Mouse (Mus musculus) lung, embryonic 14.5 days (tissue): Measurements from ENCODE around the gene Glce. TPM values are rescaled to one million over a fixed set of nuclear protein-coding genes. Genes with fewer than 3 reads are reported as not detected.
A peak's percentile ranks its signal among the peaks of the same experiment; 100 is the strongest.

Experiments used
- ATAC-seq: fragments of 200-750 bp; cut with Nextera tagmentation; 2 replicates; pipeline ENCODE4 v1.8.0; 2017; ENCODE audit warnings: mild to moderate bottlenecking, moderate TSS enrichment, moderate library complexity; ENCODE audit not compliant: insufficient read depth
- DNase-seq: peaks from one replicate; pipeline ENCODE4 v3.0.0-alpha.2; 2015
- H3K27ac ChIP-seq: fragments of 300-500 bp; sonication (generic); 2 replicates; pipeline ENCODE4 v1.5.1; 2014; ENCODE audit warnings: low read depth, mild to moderate bottlenecking, moderate library complexity
- H3K27me3 ChIP-seq: fragments of 300-500 bp; sonication (generic); 2 replicates; pipeline ENCODE4 v1.6.1; 2014; ENCODE audit warnings: low read length, control low read depth; ENCODE audit not compliant: insufficient read depth
- H3K36me3 ChIP-seq: fragments of 300-500 bp; sonication (generic); 2 replicates; pipeline ENCODE4 v1.6.1; 2014; ENCODE audit warnings: control low read depth; ENCODE audit not compliant: insufficient read depth
- H3K4me1 ChIP-seq: fragments of 300-500 bp; sonication (generic); 2 replicates; pipeline ENCODE4 v1.6.1; 2014; ENCODE audit warnings: antibody characterized with exemption, control low read depth; ENCODE audit not compliant: insufficient read depth
- H3K4me2 ChIP-seq: fragments of 300-500 bp; sonication (generic); 2 replicates; pipeline ENCODE4 v1.6.1; 2014; ENCODE audit warnings: mild to moderate bottlenecking
- H3K4me3 ChIP-seq: fragments of 300-500 bp; sonication (generic); 2 replicates; pipeline ENCODE4 v1.5.1; 2014; ENCODE audit warnings: low read depth, low read length
- H3K9ac ChIP-seq: fragments of 300-500 bp; sonication (generic); 2 replicates; pipeline ENCODE4 v1.6.1; 2014
- H3K9me3 ChIP-seq: fragments of 300-500 bp; sonication (generic); 2 replicates; pipeline ENCODE4 v1.6.1; 2016; ENCODE audit warnings: low read depth, low read length, control low read depth
- CTCF ChIP-seq: IDR thresholded peaks from 2 replicates; pipeline ENCODE4 v1.5.1; 2016; ENCODE audit warnings: antibody characterized with exemption, low read depth
- WGBS: fragments of 180-500 bp; shearing (Covaris S2); extraction: QIAGEN DNeasy Blood & Tissue Kit; methylation state at CpG from one replicate; pipeline ENCODE4 v1.1.7; 2014; 5-methylcytosine and 5-hydroxymethylcytosine counted together
- polyA plus RNA-seq: library from polyadenylated mRNA; unstranded; fragments of >200 nt; fragmentation: Nextera tagmentation; extraction: Ambion mirVana; gene quantifications from 2 replicates; pipeline ENCODE4 v1.2.1, GENCODE M21; 2014

Gene Glce
- polyA plus RNA-seq = 25.2 and 25.9 TPM in 2 replicates

GRCm38 (mm10) chr9:62122508-62123215, at the start of gene Glce:
Gene Glce (minus strand): TSS chr9:62122655.
- Histone ChIP-seq H3K4me2 (peak within 1 kb of the TSS; percentile 94), H3K27me3 (no peaks in the 10 kb centered on the region), H3K9me3 (no peaks in the 10 kb centered on the region), H3K4me1 (0 out of 2 replicates have a peak, but pooled peaks cover 2% of the 10 kb centered on the region), H3K27ac (peak within 1 kb of the TSS; percentile 84), H3K9ac (peak within 1 kb of the TSS; percentile 91), H3K4me3 (peak within 1 kb of the TSS; percentile 80), H3K36me3 (no peaks in the 10 kb centered on the region)
- no peak for TF ChIP-seq CTCF
- DNase-seq = peak; percentile 98
- peak; percentile 100 for ATAC-seq
- WGBS = under 1% methylated on average over 51 of the region's 51 CpGs

DNA sequence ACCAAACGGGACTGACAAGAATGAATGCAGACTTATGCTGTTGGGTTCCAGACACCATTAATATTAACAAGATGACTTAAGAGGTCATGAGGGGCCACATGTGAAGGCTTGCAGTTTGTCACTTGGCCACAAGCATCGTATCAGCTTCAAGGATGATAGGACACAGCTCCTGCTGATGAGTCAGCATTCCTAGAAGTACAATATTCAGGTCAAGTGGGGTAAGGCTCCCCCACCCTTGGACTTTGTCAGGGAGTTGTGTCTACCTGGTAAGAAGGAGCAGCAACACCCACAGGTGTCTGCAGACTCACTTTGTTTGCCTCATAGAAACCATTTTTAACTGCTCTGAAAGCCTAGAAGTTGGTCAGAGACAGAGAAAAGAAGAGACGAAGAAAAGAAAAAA, 49.8 kb upstream of the Glce start:
- WGBS = 65% methylated on average over 3 of the region's 3 CpGs
- no peak for TF ChIP-seq CTCF
- H3K4me2 ChIP-seq = no peak overlapping the region
- no peak overlapping the region for H3K27ac ChIP-seq
- no peaks in the 10 kb centered on the region for H3K4me1 ChIP-seq
- no peaks in the 10 kb centered on the region for H3K9me3 ChIP-seq
- ATAC-seq = no peak
- H3K27me3 ChIP-seq = no peaks in the 10 kb centered on the region
- no peak for DNase-seq
- H3K36me3 ChIP-seq = no peaks in the 10 kb centered on the region
- H3K4me3 ChIP-seq = no peak overlapping the region
- H3K9ac ChIP-seq = no peak overlapping the region

- 92% methylated on average over 2 of the region's 2 CpGs for WGBS
- H3K4me2 ChIP-seq = no peak overlapping the region
- no peak overlapping the region for H3K9ac ChIP-seq
Observed at GRCm38 (mm10) chr9:62170921-62171320, 48.5 kb upstream of the Glce start.

GRCm38 (mm10) chr9:62166621-62167020, 44.2 kb upstream of the Glce start:
- ATAC-seq (no peak), DNase-seq (no peak)
- H3K27me3 ChIP-seq = no peaks in the 10 kb centered on the region
- 48% methylated on average over 5 of the region's 5 CpGs for WGBS
- H3K36me3 ChIP-seq = no peaks in the 10 kb centered on the region
- H3K27ac ChIP-seq = no peak overlapping the region
- no peaks in the 10 kb centered on the region for H3K9me3 ChIP-seq
- TF ChIP-seq CTCF = no peak
- no peak overlapping the region for H3K9ac ChIP-seq
- no peak overlapping the region for H3K4me3 ChIP-seq
- H3K4me2 ChIP-seq = no peak overlapping the region
- no peaks in the 10 kb centered on the region for H3K4me1 ChIP-seq

More at GRCm38 (mm10) chr9:62170921-62171320, 48.5 kb upstream of the Glce start:
- Histone ChIP-seq H3K9me3 (no peaks in the 10 kb centered on the region), H3K36me3 (no peaks in the 10 kb centered on the region), H3K4me3 (no peak overlapping the region), H3K27me3 (no peaks in the 10 kb centered on the region), H3K27ac (no peak overlapping the region), H3K4me1 (no peaks in the 10 kb centered on the region)
- no peak for DNase-seq
- ATAC-seq = no peak
- no peak for TF ChIP-seq CTCF

DNA sequence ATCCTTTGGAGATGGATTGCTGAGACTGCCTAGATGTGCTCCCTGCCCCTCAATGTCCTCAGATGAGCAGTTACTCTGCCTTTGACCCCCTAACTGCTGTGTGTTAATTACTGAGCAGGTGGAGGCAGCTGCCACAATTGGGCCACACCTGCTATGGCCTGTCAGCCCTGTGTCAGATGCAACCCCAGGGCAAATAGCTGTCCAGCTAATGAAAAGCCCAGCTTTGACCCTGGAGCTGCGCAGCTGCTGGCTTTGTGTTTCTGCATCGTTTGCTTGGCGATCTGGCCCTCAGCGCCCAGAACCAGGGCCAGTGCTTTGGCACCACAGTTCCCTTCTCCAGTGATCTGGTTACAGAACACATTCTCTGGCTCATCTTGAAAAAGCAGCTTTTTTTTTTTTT, 43.7 kb upstream of the Glce start:
- Histone ChIP-seq H3K4me3 (no peak overlapping the region), H3K9me3 (no peaks in the 10 kb centered on the region), H3K36me3 (no peaks in the 10 kb centered on the region), H3K27me3 (no peaks in the 10 kb centered on the region), H3K4me1 (no peaks in the 10 kb centered on the region), H3K4me2 (no peak overlapping the region), H3K27ac (no peak overlapping the region), H3K9ac (no peak overlapping the region)
- TF ChIP-seq CTCF = no peak
- WGBS = 74% methylated on average over 4 of the region's 4 CpGs
- no peak for DNase-seq
- no peak for ATAC-seq

- no peak overlapping the region for H3K4me2 ChIP-seq
- H3K9ac ChIP-seq = no peak overlapping the region
- H3K9me3 ChIP-seq = no peaks in the 10 kb centered on the region
- H3K36me3 ChIP-seq = no peaks in the 10 kb centered on the region
- no peak overlapping the region for H3K27ac ChIP-seq
- no peaks in the 10 kb centered on the region for H3K27me3 ChIP-seq
- no peak for ATAC-seq
- 50% methylated on average over 4 of the region's 4 CpGs for WGBS
- no peaks in the 10 kb centered on the region for H3K4me1 ChIP-seq
- H3K4me3 ChIP-seq = no peak overlapping the region
- DNase-seq = no peak
- TF ChIP-seq CTCF = no peak
Observed at GRCm38 (mm10) chr9:62162889-62163291, 40.4 kb upstream of the Glce start.

GRCm38 (mm10) chr9:62160788-62161187, 38.3 kb upstream of the Glce start:
- 40% methylated on average over 6 of the region's 6 CpGs for WGBS
- Histone ChIP-seq H3K27me3 (no peaks in the 10 kb centered on the region), H3K4me2 (no peak overlapping the region), H3K9ac (no peak overlapping the region), H3K36me3 (no peaks in the 10 kb centered on the region), H3K9me3 (no peaks in the 10 kb centered on the region), H3K4me3 (no peak overlapping the region), H3K27ac (no peak overlapping the region), H3K4me1 (no peaks in the 10 kb centered on the region)
- no peak for ATAC-seq
- no peak for DNase-seq
- no peak for TF ChIP-seq CTCF

- Histone ChIP-seq H3K9ac (no peak overlapping the region), H3K27ac (no peak overlapping the region), H3K9me3 (no peaks in the 10 kb centered on the region), H3K27me3 (no peaks in the 10 kb centered on the region), H3K4me3 (no peak overlapping the region), H3K36me3 (no peaks in the 10 kb centered on the region), H3K4me1 (no peaks in the 10 kb centered on the region), H3K4me2 (no peak overlapping the region)
- TF ChIP-seq CTCF = no peak
- DNase-seq (no peak), ATAC-seq (no peak)
- WGBS = 70% methylated on average over 4 of the region's 4 CpGs
Observed at GRCm38 (mm10) chr9:62158746-62159145, 36.3 kb upstream of the Glce start.
